Mouse (Mus musculus) natural killer cell, adult 2 months (primary cell): Measurements from ENCODE around the gene Mcm9.
A peak's percentile ranks its signal among the peaks of the same experiment; 100 is the strongest.
"Not testable (repeated sequence)": the region's sequence is repeated elsewhere in the genome, so short reads cannot be mapped to it uniquely, and the experiment has no call there.

Experiments
- DNase-seq, 2 experiments: peaks; one replicate each; pipeline ENCODE4 v3.0.0; 2022; ENCODE audit warnings: low spot score in 2 of 2

Mcm9 gene

GRCm38 (mm10) chr10:53630339-53630738 lies at the start of gene Mcm9:
Gene Mcm9 (minus strand): TSS chr10:53630439.
- DNase-seq: not testable (repeated sequence)

DNA sequence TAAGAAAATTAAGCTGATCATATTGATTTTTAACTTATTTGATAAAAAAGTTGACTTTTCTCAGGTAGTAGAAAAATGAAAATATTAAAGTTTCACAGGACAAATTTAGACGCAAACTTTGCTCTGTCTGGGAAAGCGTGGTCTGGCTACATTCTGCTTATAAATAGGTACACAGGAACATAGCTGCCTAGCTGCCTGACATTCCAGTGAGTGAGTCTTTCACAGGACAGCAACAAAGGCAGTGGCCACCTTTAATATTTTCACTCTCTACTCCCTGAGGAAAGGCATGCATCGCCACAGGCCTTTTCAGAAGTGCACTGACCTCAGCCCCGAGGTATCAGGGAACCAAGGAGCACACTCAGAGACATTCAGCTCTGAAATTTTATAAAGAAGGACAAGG lies 31.5 kb upstream of the Mcm9 start:
- DNase-seq: no peak

DNA sequence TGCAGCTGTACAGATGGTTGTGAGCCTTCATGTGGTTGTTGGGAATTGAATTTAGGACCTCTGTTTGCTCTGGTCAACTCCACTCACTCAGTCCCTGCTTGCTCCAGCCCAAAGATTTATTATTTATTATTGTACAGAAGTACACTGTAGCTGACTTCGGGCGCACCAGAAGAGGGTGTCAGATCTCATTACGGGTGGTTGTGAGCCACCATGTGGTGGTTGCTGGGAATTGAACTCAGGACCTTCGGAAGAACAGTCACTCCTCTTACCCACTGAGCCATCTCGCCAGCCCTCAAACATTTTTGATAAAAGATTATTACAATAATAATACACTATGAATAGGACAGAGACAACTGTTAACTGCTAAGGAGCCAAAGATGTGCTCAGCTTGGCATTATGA lies 24.0 kb upstream of the Mcm9 start:
- not testable (repeated sequence) for DNase-seq

DNA sequence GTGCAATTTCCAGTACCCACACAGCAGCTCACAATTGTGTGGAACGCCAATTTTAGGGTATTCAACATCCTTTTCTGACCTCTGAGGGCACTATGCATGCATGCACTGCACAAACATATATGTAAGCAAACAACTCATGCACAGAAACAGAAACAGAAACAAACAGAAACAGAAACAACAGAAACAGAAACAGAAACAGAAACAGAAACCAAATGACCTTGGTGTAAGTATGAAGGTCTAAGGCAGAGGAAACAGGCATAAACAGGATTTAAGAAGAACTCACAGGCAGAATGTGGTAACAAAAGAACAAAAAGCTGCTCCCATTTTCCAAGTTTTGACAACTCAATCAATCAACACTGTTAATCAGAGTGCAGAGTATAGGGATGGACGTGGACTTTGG lies 20.4 kb upstream of the Mcm9 start:
- no peak for DNase-seq

DNA sequence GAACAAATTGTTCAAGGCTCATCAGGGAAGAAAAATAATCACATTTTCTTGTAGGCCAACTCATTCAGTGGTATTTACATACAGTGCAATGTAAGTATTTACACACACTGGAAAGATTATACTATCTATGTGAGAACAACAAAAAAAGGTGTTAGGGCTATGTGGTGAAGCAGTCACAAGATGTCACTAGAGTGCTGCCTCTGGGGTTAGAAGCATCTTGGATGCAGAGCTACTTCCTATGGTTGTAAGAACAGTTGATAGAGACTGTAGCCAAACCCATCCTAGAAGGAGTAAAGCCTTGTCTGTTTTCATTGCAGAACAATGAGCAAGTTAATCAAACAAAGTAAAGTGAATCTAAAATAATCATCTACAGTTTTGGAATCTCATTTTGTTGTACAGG lies 11.3 kb upstream of the Mcm9 start:
- DNase-seq: peak; percentile 10 to 21

DNA sequence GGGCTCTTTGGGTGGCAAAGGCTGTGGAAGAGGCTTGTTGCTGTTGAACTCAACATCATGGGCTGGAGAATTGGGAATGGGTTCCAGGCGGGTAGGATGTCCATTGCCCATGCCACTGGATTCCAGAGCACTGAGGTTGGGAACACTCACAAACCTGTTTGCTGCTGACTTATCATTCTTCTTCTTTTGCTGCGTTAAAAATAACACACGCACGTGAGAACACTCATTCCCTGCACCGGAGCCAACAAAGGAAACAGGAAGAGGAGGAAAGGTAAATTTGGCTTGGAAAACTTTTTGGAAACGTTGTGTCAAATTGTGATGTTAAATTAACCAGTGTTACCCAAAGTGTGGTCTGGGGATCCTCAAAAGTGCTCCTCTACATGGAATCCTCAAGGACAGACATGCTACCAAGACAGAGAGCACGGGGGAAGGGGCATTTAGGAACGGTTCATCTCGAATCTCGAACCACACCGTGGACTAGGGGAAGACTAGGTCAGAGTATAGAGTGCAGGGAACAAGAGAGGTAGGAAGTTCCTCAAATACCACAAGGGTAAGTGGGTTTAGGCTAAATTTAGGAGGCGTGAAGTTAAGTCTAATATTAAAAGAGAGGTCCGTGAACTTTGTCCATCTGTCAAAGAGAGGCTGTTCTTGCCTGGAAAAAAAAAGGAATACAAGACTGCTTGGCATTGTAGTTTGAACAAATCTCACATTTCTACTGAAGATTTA lies 5.2 kb upstream of the Mcm9 start:
- DNase-seq: no peak

DNA sequence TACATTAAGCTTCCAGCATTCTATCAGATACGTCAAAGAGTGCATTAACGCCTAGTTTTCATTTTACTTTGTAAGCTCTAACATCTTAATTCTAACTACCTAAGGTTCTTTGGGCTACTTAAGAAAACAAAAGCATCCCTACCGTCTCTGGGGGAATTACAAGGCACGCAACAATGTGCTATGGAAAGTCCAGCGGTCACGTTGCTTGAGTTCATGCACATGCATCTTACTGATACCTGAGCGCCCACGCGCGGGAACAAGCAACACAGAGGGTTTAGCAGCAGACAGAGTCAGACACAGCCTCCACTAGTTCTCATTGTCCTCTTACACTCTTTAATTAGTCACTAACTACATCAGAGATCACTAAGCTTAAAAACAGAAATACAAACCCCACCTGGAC lies 3.9 kb upstream of the Mcm9 start:
- DNase-seq: no peak

- peak; percentile 89 to 92 for DNase-seq
Measured at GRCm38 (mm10) chr10:53629918-53630250, 355 bp downstream of the Mcm9 start.

DNA sequence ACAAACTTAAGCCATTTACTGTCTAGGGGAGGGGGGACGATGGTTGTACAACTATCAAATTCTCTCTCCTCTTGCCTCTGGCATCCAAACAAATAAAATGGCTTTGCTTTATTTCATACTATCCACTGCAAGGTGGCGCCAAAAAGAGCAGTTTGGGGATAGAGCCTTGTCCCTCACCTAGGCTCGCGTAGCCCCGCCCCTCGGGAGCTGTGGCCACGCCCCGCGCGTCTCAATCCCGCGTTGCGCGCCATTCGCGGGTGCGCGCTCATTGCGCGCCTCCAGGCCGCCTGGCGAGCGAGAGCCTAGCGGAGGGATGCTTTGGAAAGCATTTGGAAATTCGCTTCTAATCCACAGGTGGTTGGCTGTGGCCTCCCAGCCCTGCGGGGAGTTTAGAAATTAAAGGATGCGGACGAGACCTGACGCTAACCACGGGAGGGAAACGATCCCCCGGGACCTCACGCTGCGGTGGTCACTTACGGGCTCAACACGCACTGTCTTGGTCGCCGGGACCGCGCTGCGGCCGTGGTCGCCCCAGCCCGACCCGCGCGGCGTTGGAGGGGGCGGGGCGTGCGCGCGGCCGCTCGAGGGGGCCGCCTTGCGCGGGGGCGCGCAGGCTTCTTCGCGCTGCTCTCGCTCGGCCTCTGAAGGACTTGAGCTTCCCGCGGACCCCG lies 857 bp downstream of the Mcm9 start:
- peak; percentile 82 to 91 for DNase-seq

DNA sequence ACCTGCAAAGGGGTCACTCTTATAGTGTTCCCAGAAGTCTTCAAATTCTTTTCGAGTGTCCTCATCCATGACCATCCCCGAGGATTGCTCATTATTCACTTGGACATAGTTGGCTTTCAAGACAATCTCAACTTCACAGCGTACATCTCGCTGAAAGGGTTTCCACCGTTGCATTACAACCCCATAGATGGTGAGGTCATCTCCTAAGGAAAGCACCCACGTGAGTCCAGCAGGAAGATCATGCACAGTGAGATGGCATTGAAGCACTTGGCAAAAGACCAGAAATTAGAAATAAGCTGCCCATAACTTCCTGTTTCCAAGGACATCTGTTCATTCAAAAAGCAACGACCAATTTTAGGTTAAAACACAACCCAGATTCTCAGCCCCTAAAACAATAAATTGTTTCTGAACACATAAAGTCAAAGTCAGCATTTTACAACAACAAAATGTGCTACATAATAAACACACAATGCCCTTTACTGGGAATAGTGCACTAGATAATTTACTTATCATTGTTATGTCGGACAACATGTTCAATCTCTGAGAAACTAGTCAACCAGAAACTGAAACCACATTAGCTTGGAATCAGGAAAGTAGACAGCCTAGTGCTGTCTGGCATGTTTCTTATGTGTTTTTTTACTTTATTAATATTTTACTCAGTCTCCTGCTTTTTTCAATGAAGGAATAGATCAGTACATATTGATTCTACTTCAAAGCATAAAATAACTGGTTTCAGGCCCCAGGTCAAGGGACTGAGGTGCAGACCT lies 14.2 kb downstream of the Mcm9 start:
- DNase-seq: no peak

DNA sequence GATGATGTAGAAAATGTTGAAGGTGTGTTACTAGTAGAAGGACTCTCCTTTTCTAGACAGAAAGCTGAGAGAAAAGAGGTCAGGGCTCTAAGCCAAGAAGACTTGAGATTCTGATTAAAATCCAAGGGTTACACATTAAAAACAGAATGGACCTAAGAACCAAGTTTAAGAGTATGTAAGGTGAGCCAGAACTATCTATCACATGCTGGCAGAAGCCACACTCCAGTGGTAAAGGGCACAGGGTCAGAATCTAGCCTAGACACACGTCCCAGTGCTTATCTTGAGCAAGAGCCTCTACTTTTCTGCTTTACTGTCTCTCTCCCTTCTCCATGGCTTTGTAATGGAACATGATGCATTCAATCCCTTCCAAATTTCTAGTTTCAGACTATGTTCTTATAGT lies 16.3 kb downstream of the Mcm9 start:
- DNase-seq: no peak

GRCm38 (mm10) chr10:53612172-53612571 lies 18.1 kb downstream of the Mcm9 start:
- no peak for DNase-seq

DNA sequence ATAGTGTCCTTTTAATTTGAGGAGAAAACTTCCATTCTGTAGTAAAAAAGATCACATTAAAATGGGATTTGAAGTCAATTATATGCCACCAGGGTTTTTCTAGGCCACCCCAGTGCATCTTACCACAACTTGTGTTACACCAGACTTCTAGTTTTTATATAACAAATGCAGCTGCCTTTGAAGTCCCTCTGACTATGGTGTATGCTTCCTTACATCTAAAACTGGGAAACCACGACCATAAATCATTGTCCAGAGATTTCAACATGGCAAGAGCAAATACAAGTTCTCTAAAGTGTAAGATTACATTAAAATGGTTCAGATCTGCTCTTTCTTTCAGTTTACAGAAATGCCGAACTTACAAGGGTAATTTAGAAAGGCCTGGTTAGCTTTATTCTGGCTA lies 22.0 kb downstream of the Mcm9 start:
- no peak for DNase-seq

- DNase-seq: no peak
Measured at GRCm38 (mm10) chr10:53605328-53605727, 24.9 kb downstream of the Mcm9 start.

- no peak for DNase-seq
Measured at GRCm38 (mm10) chr10:53598821-53599220, 31.4 kb downstream of the Mcm9 start.

DNA sequence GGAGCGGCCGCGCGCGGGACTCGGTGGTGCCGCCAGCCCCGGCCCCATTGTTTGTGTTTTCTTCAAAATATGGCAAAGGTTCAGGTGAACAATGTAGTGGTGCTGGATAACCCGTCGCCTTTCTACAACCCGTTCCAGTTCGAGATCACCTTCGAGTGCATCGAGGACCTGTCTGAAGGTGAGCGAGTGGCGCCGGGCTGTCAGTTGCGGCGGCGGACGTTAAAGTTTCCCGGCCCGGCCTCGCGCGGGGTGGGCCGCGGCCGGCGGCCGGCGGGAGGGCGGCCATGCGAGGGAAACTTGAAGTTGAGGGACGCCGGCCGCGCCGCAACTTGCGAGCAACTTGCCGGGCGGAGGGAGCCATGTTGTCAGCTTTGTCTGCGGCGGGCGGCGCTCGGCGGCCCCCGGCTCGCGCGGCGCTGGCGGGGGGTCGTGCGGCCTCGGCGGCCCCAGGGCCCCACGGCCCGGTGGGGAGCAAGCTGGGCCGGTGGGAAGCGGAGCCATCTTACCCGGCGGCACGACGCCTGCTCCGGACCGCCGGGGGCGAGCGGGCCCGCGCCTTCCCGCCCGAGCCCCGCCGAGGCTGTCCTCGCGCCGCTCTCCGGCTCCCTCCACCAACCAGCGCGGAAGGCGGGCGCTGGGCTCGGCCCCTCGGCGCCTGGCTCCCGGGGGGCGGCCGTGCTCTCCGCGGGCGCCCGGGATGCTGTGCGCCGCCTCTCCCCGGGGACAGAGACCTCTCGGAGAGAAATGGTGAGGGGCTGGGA lies 32.9 kb downstream of the Mcm9 start:
- peak; percentile 19 to 44 for DNase-seq

GRCm38 (mm10) chr10:53596677-53597120 lies 33.5 kb downstream of the Mcm9 start, which contains the start of gene Asf1a:
Gene Asf1a (plus strand): TSS chr10:53596757.
- peak; percentile 93 to 96 for DNase-seq

DNA sequence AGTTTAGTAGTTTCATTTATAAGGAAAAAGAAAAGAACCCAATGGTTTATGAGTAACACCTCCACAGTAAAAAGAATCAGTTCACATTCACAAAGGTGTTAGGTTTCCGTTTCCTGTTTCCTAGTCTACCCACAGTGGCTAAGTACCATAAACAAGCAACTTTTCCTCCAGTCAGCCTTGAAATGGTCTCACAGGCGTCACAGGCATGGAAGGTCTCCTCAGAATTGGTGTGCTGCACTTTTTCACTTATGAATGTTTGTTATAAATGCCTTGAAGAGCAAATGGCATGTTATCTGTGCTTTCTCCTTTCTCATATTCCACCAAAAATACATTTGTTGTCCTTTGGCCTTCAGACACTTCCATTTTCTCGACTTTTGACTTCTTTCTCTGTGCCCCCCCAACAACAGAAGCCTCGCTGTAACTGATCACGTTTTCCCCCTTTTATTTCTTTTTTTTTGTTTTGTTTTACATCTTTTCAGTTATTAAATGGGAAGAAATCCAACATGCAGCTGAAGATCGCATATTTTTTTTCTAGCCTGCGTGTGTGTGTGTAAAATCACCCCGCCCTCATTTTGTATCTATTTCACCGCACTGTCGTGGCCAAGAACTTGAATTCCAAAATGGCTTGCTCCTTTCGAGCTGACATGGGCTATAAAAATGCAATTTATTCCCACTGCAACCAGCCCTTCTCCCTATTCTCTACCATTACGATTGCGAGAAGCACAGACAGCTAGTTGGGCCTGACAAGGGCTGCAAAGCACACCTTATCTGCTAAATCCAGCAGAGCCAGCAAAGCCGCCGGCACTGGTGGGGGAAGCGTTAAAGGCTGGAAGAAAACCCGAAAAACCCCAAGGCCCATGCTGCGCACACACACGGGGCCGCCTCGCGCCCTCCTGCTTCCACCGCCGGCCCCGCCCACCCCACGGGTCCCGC lies 34.2 kb downstream of the Mcm9 start:
- peak; percentile 36 to 39 for DNase-seq

DNA sequence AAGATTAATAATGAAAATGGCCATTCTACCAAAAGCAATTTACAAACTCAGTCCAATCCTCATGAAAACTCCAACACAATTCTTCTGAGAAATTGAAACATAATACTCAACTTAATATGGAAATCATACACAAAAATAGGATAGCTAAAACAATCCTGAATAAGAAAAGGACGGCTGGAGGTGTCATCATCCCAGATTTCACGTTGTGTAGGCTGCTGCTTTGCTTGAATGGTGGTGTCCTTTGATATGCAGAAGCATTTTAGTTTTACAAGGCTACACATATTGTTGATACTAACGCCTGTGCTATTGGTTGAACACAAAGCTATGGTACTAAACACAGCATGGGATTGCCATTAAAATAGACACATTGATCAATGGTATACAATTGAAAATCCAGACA lies 44.5 kb downstream of the Mcm9 start:
- no peak for DNase-seq

DNA sequence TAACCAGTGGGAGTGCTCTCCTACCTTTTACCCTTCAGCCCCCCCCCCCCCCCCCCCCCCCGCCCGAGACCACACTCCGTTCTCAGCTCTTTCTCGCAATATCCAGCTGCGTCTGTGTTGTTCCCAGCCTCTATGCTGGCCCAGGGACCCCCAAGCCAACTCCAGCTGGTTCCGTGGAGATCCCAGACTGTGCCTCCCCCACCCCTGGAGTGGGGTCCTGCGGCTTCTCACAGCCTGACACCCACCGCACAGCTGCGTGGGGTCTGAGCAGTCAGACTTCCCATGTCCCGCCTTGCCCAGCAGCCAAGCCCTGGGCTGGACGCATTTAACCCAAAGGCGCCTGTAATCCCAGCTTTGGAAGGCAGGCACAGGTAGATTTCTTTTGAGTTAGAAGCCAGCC lies 49.2 kb downstream of the Mcm9 start:
- no peak for DNase-seq

DNA sequence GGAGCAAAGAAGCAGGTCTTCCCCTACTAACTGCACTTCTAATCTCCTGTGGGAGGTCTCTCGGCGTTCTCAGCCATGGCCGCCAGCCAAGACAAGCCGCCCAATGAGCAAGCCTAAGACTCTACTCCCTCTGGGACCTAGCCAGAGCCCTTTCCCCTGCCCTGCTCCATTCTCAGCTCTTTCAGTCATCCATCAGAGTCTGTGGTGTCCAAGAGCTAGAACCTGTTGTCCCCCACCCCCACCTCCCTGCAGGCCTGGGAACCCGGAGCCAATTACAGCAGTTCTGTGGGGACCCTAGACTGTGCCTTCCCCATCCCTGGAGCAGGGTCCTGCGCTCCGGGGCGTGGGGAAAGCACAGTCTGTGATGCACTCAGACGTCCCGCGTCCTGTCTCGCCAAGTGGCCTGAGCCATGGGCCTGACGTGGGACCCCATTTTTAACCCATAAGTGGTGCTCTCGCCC lies 49.6 kb downstream of the Mcm9 start:
- no peak for DNase-seq
